ENCODE assay signal across 22 mouse cellular contexts in genomic region chr12:116640871-116641270, GRCm38 (mm10).
DNase-seq lines count a peak whose midpoint lies in the region; ATAC-seq and TF ChIP-seq lines count a peak whose summit lies in the region.
"Had no signal": no experiment of that assay in that cellular context is flagged by ENCODE, and none has a peak within 500 bp of the region (broad histone marks: within the 10 kb centered on the region; RNA-seq: fewer than 3 reads in every experiment).

No protein-coding gene starts in this region.

- H3K4me1 ChIP-seq in hindbrain, embryonic 14.5 days (replicated peaks; ENCODE audit: control insufficient read depth, insufficient read depth, low read length), result peaks cover 24% of the 10 kb centered on the region
- H3K4me1 ChIP-seq in hindbrain, embryonic 11.5 days (replicated peaks; ENCODE audit: control insufficient read depth, insufficient read depth, low read length), result no peaks in the 10 kb centered on the region
- H3K4me1 ChIP-seq in midbrain, embryonic 16.5 days (ENCODE audit: control insufficient read depth, insufficient read depth, low read length), result peaks cover 24% of the 10 kb centered on the region
- H3K4me1 ChIP-seq in midbrain, postnatal 0 days (ENCODE audit: insufficient read depth, low read length), result peaks cover 8% of the 10 kb centered on the region; the same call in 1 of the 2 replicates
- H3K4me1 ChIP-seq: embryonic facial prominence, embryonic 15.5 days; heart, embryonic 12.5 days had no signal

- peak overlapping the region; percentile 75; the same call in 1 of the 2 replicates for H3K27ac ChIP-seq in hindbrain, embryonic 14.5 days
- H3K27ac ChIP-seq in hindbrain, embryonic 11.5 days (ENCODE audit: low read depth, low read length), result no peak overlapping the region
- H3K27ac ChIP-seq in midbrain, embryonic 16.5 days (ENCODE audit: low read length), result peak overlapping the region; percentile 74
- H3K27ac ChIP-seq in midbrain, postnatal 0 days (ENCODE audit: low read depth, low read length), result no peak overlapping the region
- H3K27ac ChIP-seq: embryonic facial prominence, embryonic 15.5 days; forebrain, embryonic 10.5 days; heart, adult 2 months; hindbrain, embryonic 10.5 days had no signal

- no peak overlapping the region for H3K4me3 ChIP-seq in hindbrain, embryonic 14.5 days (replicated peaks; ENCODE audit: low read length)
- H3K4me3 ChIP-seq in hindbrain, embryonic 11.5 days (ENCODE audit: low read depth, low read length), result no peak overlapping the region
- H3K4me3 ChIP-seq in midbrain, embryonic 16.5 days (ENCODE audit: low read depth, low read length), result no peak overlapping the region
- no peak overlapping the region for H3K4me3 ChIP-seq in midbrain, postnatal 0 days (ENCODE audit: low read depth, low read length)
- H3K4me3 ChIP-seq: embryonic facial prominence, embryonic 15.5 days; erythroblast, embryonic 14.5 days; forebrain, embryonic 10.5 days; heart, adult 2 months; heart, embryonic 12.5 days; hindbrain, embryonic 10.5 days had no signal

- WGBS in hindbrain, embryonic 14.5 days, result 21% methylated on average over 4 of the region's 4 CpGs
- 21% methylated on average over 4 of the region's 4 CpGs for WGBS in hindbrain, embryonic 11.5 days
- 24% methylated on average over 4 of the region's 4 CpGs for WGBS in midbrain, embryonic 16.5 days
- 20% methylated on average over 4 of the region's 4 CpGs for WGBS in midbrain, postnatal 0 days

- no peak overlapping the region for H3K9ac ChIP-seq in hindbrain, embryonic 14.5 days
- no peak overlapping the region for H3K9ac ChIP-seq in hindbrain, embryonic 11.5 days (ENCODE audit: low read depth, low read length)
- H3K9ac ChIP-seq in midbrain, embryonic 16.5 days (ENCODE audit: low read depth, low read length), result no peak overlapping the region
- no peak overlapping the region for H3K9ac ChIP-seq in midbrain, postnatal 0 days (replicated peaks; ENCODE audit: low read length, poor library complexity, severe bottlenecking)
- H3K9ac ChIP-seq: embryonic facial prominence, embryonic 15.5 days; heart, embryonic 12.5 days had no signal

- H3K27me3 ChIP-seq in hindbrain, embryonic 14.5 days (ENCODE audit: control insufficient read depth, insufficient read depth, low read length), result no peaks in the 10 kb centered on the region
- H3K27me3 ChIP-seq in hindbrain, embryonic 11.5 days (ENCODE audit: control insufficient read depth, insufficient read depth, low read length), result no peaks in the 10 kb centered on the region
- H3K27me3 ChIP-seq in midbrain, embryonic 16.5 days (ENCODE audit: control insufficient read depth, insufficient read depth, low read depth, low read length), result no peaks in the 10 kb centered on the region
- H3K27me3 ChIP-seq in midbrain, postnatal 0 days (ENCODE audit: insufficient read depth, low read length), result no peaks in the 10 kb centered on the region
- H3K27me3 ChIP-seq: embryonic facial prominence, embryonic 15.5 days had no signal

- no peak for ATAC-seq in hindbrain, embryonic 14.5 days (ENCODE audit: low FRiP score)
- ATAC-seq in hindbrain, embryonic 11.5 days (ENCODE audit: low FRiP score), result no peak
- no peak for ATAC-seq in midbrain, embryonic 16.5 days
- ATAC-seq in midbrain, postnatal 0 days (ENCODE audit: low FRiP score), result no peak
- ATAC-seq: inflammation-experienced regulatory T-cells, adult 6 months; intestine, postnatal 0 days; Patski had no signal

- TF ChIP-seq CTCF in midbrain, postnatal 0 days (IDR thresholded peaks at IDR 0.05), result no peak

- H3K36me3 ChIP-seq in hindbrain, embryonic 14.5 days (replicated peaks; ENCODE audit: control insufficient read depth, insufficient read depth), result no peaks in the 10 kb centered on the region
- no peaks in the 10 kb centered on the region for H3K36me3 ChIP-seq in hindbrain, embryonic 11.5 days (ENCODE audit: control insufficient read depth, insufficient read depth, low read length)
- no peaks in the 10 kb centered on the region for H3K36me3 ChIP-seq in midbrain, embryonic 16.5 days (ENCODE audit: control insufficient read depth, insufficient read depth, low read length)
- H3K36me3 ChIP-seq in midbrain, postnatal 0 days (ENCODE audit: insufficient read depth, low read length), result no peaks in the 10 kb centered on the region
- H3K36me3 ChIP-seq: embryonic facial prominence, embryonic 15.5 days; forebrain, embryonic 10.5 days; heart, embryonic 12.5 days; hindbrain, embryonic 10.5 days had no signal

- H3K4me2 ChIP-seq in hindbrain, embryonic 14.5 days (replicated peaks), result no peak overlapping the region
- H3K4me2 ChIP-seq in hindbrain, embryonic 11.5 days (replicated peaks; ENCODE audit: low read depth, low read length), result no peak overlapping the region
- H3K4me2 ChIP-seq in midbrain, embryonic 16.5 days (ENCODE audit: low read length), result no peak overlapping the region
- H3K4me2 ChIP-seq in midbrain, postnatal 0 days (ENCODE audit: low read depth, low read length, poor library complexity, severe bottlenecking), result no peak overlapping the region
- H3K4me2 ChIP-seq: embryonic facial prominence, embryonic 15.5 days; heart, embryonic 12.5 days had no signal

- no peaks in the 10 kb centered on the region for H3K9me3 ChIP-seq in hindbrain, embryonic 14.5 days (ENCODE audit: control insufficient read depth, low read length)
- H3K9me3 ChIP-seq in hindbrain, embryonic 11.5 days (ENCODE audit: control insufficient read depth, low read length), result no peaks in the 10 kb centered on the region
- H3K9me3 ChIP-seq in midbrain, embryonic 16.5 days (replicated peaks; ENCODE audit: control insufficient read depth, low read length, poor library complexity, severe bottlenecking), result no peaks in the 10 kb centered on the region
- H3K9me3 ChIP-seq in midbrain, postnatal 0 days (ENCODE audit: low read length), result no peaks in the 10 kb centered on the region
- H3K9me3 ChIP-seq: embryonic facial prominence, embryonic 15.5 days; forebrain, embryonic 10.5 days; heart, embryonic 12.5 days; hindbrain, embryonic 10.5 days had no signal

- no peak for DNase-seq in hindbrain, embryonic 14.5 days (ENCODE audit: low spot score)
- no peak for DNase-seq in hindbrain, embryonic 11.5 days (ENCODE audit: low spot score)
- DNase-seq in midbrain, postnatal 0 days (ENCODE audit: low spot score), result no peak
- peak; percentile 50 for DNase-seq in R1 (ENCODE audit: low read depth, low spot score)
- DNase-seq in thymus, adult 18-20 months, result no peak
- DNase-seq: adrenal gland, adult 8-10 months; adrenal gland, postnatal 36 days; cerebellum, adult 11 months; cerebellum, adult 8-10 months; cerebellum, postnatal 14 days; embryo, embryonic 11 days; gastrocnemius, postnatal 10 days; heart, adult 2 months had no signal

Comparison
In these comparisons a context has a peak if more than half of its experiments do, and no peak if none do; other contexts are left out.
1. H3K27ac ChIP-seq: peak in hindbrain, embryonic 14.5 days (single experiment) and midbrain, embryonic 16.5 days (single experiment); none in hindbrain, embryonic 11.5 days (single experiment) and midbrain, postnatal 0 days (single experiment).